In the genomic region with DNA sequence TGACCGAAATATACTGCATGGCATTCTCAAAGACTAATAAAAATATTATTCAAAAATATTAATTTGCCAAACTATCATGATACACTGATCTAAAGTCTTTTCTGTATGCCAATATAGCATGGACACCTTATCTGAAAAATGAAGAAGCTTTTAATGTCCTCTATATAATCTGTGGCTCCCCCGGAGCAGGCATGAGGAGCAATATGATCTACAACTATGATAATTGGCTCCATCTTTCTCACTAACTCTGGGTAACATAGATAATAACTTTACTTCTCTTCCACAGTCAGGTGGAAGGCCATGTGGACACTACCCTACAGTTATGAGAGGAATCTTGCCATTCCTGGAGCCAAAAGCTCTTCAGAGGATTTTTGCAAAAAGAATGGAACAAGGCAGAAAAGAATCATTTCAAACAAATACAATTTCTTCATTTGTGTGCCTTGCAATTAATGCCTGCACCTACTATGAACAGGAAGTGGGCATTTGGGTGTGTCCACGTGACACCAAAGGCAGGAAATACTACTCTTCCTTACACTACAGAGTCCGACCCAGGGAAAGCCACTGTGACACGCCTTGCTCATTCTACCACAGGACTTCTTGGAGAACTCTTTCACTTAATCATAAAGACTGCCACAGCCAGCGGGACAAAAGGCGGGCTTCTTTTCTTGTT, we compare ENCODE assay signal across 10 mouse cellular contexts.
DNase-seq lines count a peak whose midpoint lies in the region; ATAC-seq and TF ChIP-seq lines count a peak whose summit lies in the region.
"Had no signal": no experiment of that assay in that cellular context is flagged by ENCODE, and none has a peak within 500 bp of the region (broad histone marks: within the 10 kb centered on the region; RNA-seq: fewer than 3 reads in every experiment).

No protein-coding gene starts in this region.

- 37% methylated on average over 7 of the region's 7 CpGs for WGBS in spleen, adult 2 months
- 86% methylated on average over 7 of the region's 7 CpGs for whole genome bisulfite sequencing in midbrain, postnatal 0 days

- no peak overlapping the region for H3K27ac ChIP-seq in spleen, adult 2 months (ENCODE audit: insufficient read depth, low read length)
- no peak overlapping the region for H3K27ac ChIP-seq in midbrain, postnatal 0 days (ENCODE audit: low read depth, low read length)

- no peaks in the 10 kb centered on the region for H3K9me3 ChIP-seq in midbrain, postnatal 0 days (ENCODE audit: low read length)

- H3K4me1 ChIP-seq in spleen, adult 2 months (ENCODE audit: control insufficient read depth, insufficient read depth, insufficient read length): peaks cover 17% of the 10 kb centered on the region
- no peaks in the 10 kb centered on the region for H3K4me1 ChIP-seq in midbrain, postnatal 0 days (ENCODE audit: insufficient read depth, low read length)

- peak; percentile 88 for ATAC-seq in megakaryocyte, adult 5-6 weeks (ENCODE audit: poor library complexity, severe bottlenecking)
- no peak for ATAC-seq in midbrain, postnatal 0 days (ENCODE audit: low FRiP score)
- ATAC-seq: intestine, embryonic 16.5 days had no signal

- no peak overlapping the region for H3K4me3 ChIP-seq in spleen, adult 2 months (ENCODE audit: extremely low read depth, insufficient read depth, insufficient read length)
- H3K4me3 ChIP-seq in midbrain, postnatal 0 days (ENCODE audit: low read depth, low read length): no peak overlapping the region

- no peaks in the 10 kb centered on the region for H3K36me3 ChIP-seq in spleen, adult 2 months (ENCODE audit: control insufficient read depth, insufficient read depth, low read length)
- no peaks in the 10 kb centered on the region for H3K36me3 ChIP-seq in midbrain, postnatal 0 days (ENCODE audit: insufficient read depth, low read length)

- H3K9ac ChIP-seq in midbrain, postnatal 0 days (replicated peaks; ENCODE audit: low read length, poor library complexity, severe bottlenecking): no peak overlapping the region

- no peak for TF ChIP-seq POLR2A in spleen, adult 2 months (IDR thresholded peaks at IDR 0.05; ENCODE audit: low read depth, low read length)

- H3K4me2 ChIP-seq in midbrain, postnatal 0 days (ENCODE audit: low read depth, low read length, poor library complexity, severe bottlenecking): no peak overlapping the region
- H3K4me2 ChIP-seq: midbrain, embryonic 11.5 days had no signal

- peak; percentile 23 to 57 for DNase-seq in spleen, adult 2 months (ENCODE audit: low read depth in 1 of 2, low spot score in 2 of 2)
- DNase-seq in spleen, adult 12 weeks (ENCODE audit: low spot score): no peak
- DNase-seq in c-Kit-positive CD71-positive TER-119-positive erythroid progenitor cells, embryonic 14.5 days (ENCODE audit: low spot score): peak; percentile 27
- no peak for DNase-seq in yolk sac, embryonic 10.5 days (ENCODE audit: low spot score)
- DNase-seq in midbrain, postnatal 0 days (ENCODE audit: low spot score): no peak
- no peak for DNase-seq in urinary bladder, postnatal 36 days (ENCODE audit: low spot score in 2 of 2)
- DNase-seq: cerebellum, adult 18-20 months had no signal

- H3K27me3 ChIP-seq in spleen, adult 2 months (ENCODE audit: control insufficient read depth, insufficient read depth, low read length): no peaks in the 10 kb centered on the region
- H3K27me3 ChIP-seq in midbrain, postnatal 0 days (ENCODE audit: insufficient read depth, low read length): no peaks in the 10 kb centered on the region

- no peak for TF ChIP-seq CTCF in spleen, adult 2 months (IDR thresholded peaks at IDR 0.05; ENCODE audit: extremely low read depth, insufficient read depth, insufficient read length, insufficient replicate concordance)
- no peak for TF ChIP-seq CTCF in midbrain, postnatal 0 days (IDR thresholded peaks at IDR 0.05)

Comparison
In these comparisons a context has a peak if more than half of its experiments do, and no peak if none do; other contexts are left out.
1. DNase-seq: peak in spleen, adult 2 months (2 of 2) and c-Kit-positive CD71-positive TER-119-positive erythroid progenitor cells, embryonic 14.5 days (single experiment); none in spleen, adult 12 weeks (single experiment), yolk sac, embryonic 10.5 days (single experiment), midbrain, postnatal 0 days (single experiment) and urinary bladder, postnatal 36 days (0 of 2).